Mouse (Mus musculus) brain, embryonic 18.5 days (tissue): Measurements from ENCODE around the gene Mtmr12.
A peak's percentile ranks its signal among the peaks of the same experiment; 100 is the strongest.

Source experiments
- DNase-seq: peaks from one replicate; pipeline ENCODE4 v3.0.0-alpha.2; 2012; ENCODE audit warnings: low read depth, low spot score

The Mtmr12 gene

GRCm38 (mm10) chr15:12321091-12321787 lies 116.4 kb downstream of the Mtmr12 start, which contains the start of gene Golph3:
Gene Golph3, plus strand, starts transcription at chr15:12321450.
- DNase-seq, result peak; percentile 78

GRCm38 (mm10) chr15:12321788-12322621 lies 117.2 kb downstream of the Mtmr12 start, which contains the start of gene 1810049J17Rik:
Gene 1810049J17Rik, minus strand, starts transcription at chr15:12321899.
- no peak for DNase-seq

DNA sequence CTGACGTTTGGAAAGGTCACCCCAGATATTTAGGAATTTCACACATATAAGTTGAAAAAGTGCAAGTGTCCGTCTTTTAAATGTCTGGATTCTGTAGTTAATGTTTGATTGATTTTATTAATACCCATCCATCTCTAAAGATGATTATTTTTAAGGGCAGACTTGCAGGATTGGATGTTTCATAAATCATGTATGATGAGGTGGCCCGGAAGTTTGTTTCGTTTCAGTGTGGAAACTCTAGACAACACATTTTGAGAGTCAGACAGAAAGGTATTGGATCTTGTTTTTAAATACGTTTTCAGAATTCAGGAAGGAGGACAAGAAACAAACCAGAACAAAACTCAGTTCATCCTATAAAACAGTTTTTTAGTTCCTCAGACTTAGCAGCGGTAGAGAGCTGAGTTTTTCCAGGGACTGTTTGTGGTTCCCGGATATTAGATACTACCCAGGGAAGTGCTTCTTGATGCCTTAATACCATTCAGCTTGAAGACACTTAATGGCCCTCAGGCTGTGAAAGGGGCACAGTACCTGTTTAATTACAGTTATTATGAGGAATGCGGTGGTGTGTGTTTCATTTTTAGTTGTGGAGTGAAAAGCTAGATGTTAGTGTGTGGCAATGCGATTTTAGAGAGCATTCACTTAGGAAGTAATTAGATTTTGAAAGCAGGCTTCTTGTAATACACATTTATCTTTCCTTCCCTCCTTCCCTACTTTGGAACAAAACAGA lies 118.0 kb downstream of the Mtmr12 start:
- DNase-seq, result no peak
